Mouse (Mus musculus) B cell, adult 67 days (primary cell): ENCODE data around the gene Defb29. TPM values are rescaled to one million over a fixed set of nuclear protein-coding genes. Genes with fewer than 3 reads are reported as not detected.

Source experiments
- total RNA-seq, 2 experiments: library from RNA; stranded (reverse); gene quantifications; 4 replicates each; pipeline ENCODE4 v1.2.4; 2023

The Defb29 gene
- total RNA-seq, result not detected

DNA sequence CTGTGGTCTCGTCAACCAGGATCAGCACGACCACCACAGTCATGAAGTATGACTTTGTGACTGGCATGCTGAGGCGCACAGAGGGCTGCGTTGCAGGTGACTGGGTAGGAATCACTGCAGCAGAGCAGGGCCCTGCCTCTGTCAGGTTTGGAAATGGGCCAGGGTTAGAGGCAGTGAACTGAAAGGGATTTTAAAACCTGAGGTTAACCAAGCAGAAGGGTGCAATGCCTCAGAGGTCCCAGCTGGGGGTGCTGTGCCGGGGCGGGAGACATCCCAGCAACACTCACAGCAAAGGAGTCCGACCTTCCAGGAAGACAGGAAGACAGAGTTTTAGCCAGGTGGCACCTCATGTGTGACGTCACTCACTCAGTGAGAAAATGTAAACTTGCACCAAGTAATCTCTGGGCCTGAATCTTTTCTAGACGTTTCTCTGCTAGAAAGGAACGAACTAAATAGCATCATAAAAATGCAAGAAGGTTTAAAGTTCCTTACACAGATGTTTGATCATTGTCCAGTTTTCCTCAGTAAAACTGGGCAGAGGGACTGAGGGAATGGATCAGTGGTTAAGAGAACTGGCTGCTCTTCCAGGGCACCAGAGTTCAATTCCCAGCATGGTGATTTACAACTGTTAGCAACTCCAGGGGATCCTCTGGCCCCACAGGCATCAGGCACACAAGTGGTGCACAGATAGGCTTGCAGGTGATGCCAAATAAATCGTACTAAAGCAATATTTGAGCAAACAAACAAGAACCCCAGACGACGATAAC is at the start of gene Defb29:
Gene Defb29 (minus strand): TSS at position 155 of the 767 bp plus-strand sequence.

DNA sequence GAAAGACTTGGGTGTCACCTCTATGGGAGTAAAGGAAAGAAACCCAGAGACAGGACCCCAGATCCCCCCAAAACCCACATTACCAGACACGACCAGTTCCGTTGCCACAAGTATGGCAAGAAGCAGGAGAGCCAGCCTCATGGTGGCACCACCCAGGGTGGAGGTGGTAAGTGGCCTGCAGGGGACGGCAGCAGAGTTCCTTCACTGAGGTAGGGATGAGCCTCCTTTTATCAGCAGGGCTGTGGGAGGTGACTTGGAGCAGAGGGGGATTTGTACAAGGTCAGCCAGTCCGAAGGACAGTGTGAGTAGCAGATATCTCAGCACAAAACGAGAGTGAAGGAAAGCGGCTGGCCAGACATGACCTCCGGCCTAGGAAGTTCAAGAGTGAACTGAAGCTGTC is 40.2 kb upstream of the Defb29 start, which contains the start of gene Defb19:
Gene Defb19 (minus strand): TSS at position 206 of the 400 bp plus-strand sequence.

DNA sequence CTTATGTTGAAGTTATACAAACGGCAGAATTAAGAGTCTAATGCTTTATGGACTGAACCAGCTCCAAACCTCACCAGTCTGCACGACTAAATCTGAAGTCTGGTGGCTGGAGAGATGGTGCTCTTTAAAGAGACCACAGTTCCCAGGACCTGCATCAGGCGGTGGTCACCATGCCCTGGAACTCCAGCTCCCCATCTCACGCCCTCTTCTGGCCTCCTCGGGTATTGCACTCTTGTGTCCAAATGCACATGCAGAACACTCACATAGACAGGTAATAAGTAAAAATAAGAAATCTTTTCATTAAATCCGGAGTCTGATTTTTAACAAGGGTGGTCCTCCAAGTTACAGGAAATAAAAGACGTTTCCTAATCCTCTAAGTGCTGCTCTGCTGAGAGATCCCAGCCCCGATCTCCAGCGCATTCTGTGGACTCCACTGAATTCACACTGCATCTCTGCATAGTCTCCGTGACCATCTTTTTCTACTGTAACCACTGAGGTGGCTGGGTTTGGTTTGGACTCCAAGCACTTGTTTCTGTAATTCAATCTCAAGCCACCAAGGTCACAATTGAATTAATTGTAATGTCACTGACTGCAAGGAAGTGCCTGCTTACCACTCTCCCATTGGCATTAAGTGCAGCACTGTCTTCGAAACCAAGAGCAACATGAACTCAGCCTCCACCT is 32.4 kb upstream of the Defb29 start, which contains the start of gene Defb21:
Gene Defb21 (plus strand): TSS at position 631 of the 681 bp plus-strand sequence.

DNA sequence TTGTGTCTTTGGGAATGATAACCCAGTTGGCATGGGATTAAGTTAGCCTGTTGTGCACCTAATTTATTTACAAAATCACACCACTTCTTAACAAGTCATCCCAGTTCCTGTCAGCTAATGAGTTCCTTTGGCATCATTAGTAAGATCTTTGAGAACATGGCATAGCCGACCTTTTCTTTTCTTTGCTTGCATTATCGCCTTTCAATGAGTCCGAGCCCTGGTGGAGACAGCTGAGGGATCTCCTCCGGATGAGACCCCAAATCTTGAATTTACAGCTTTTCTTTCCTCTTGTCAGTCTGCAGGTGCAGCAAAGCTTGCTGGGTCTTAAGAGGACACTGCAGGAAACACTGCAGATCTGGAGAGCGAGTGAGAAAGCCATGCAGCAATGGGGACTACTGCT is 29.1 kb upstream of the Defb29 start, which contains the start of gene Gm17416:
Gene Gm17416 (plus strand): TSS at position 301 of the 400 bp plus-strand sequence.

DNA sequence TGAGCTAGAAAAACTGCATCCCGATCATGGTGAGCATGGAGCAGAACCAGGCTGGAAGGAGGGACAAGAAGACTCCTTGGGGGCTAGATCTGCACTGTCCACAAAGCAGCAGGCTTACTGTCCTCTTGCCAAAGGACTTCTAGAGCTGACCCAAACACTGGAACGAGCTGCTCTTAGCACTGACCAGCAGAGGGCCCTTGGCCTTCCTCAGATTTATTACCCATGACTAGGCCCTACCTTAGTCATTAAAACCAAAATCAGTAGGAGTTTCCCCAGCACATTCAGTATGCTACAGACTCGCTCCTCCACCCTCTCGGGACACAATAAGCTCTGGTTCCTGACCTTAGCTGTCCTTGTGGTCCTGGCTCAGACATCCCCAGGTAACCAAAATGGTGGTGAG is 21.9 kb downstream of the Defb29 start, which contains the start of gene Defb28:
Gene Defb28 (plus strand): TSS at position 275 of the 400 bp plus-strand sequence.

DNA sequence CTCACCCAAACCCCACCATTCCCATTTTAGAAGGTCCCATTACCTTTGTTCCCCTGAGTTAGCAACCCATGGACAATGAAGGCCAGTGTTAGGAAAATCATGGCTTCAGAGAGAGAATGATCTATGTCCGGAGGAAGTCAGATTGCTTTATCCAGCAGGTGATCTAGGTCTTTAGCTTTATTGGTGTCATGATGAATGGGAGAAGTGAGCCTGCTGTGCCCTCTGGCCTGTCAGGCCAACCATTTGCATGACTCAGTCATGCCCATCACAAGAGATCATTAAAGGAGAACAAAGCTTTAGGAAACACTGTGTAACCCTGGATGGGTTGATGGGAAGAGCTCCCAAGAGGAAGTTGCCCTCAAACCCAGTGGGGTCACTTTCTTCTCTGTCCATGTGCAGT is 28.3 kb downstream of the Defb29 start, which contains the start of gene Defb26:
Gene Defb26 (minus strand): TSS at position 101 of the 400 bp plus-strand sequence.

DNA sequence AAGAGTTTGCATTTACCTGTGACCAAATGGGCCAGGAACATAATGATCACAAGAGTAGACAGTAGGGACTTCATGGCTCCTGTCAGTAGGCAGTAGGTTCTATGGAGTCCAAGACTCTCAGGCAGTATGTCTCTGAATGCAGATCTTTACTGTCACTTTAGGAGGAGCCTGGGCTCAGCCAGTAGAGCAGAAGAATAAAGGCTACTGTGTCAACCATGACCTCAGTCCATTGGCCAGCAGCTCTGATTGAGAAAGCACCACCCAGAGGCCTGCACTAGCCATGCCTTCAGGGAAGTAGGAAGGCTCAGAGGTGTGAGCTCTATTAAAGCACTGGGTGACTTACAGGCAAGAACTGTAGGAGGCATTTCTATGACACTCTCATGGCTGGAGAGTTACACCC is 49.9 kb downstream of the Defb29 start, which contains the start of gene Defb22:
Gene Defb22 (minus strand): TSS at position 101 of the 400 bp plus-strand sequence.

Other genes starting within 250 kb of the Defb29 start
- 10 to 100 TPM; 76.2 to 90.2 TPM for gene Tbc1d20, start 246.3 kb downstream of the Defb29 start, total RNA-seq
- gene Rbck1, start 207.4 kb downstream of the Defb29 start, total RNA-seq, result 100 to 1,000 TPM; 205 to 216 TPM
- gene Trib3, start 196.1 kb downstream of the Defb29 start, total RNA-seq, result 1 to 10 TPM; 5.7 to 6.1 TPM
- gene Nrsn2, start 163.5 kb downstream of the Defb29 start, total RNA-seq, result not detected
- gene Sox12, start 142.0 kb downstream of the Defb29 start, total RNA-seq, result 1 to 10 TPM; 1.4 to 2.3 TPM
- 1 to 10 TPM; 3.1 to 4.7 TPM for gene Zcchc3, start 125.1 kb downstream of the Defb29 start, total RNA-seq
- not detected for gene 6820408C15Rik, start 124.5 kb downstream of the Defb29 start, total RNA-seq
- not detected for gene Defb23, start 75.5 kb downstream of the Defb29 start, total RNA-seq
- gene Defb20, start 63.0 kb downstream of the Defb29 start, total RNA-seq, result not detected
- not detected for gene Defb22, start 50.0 kb downstream of the Defb29 start, total RNA-seq
- gene Defb26, start 28.4 kb downstream of the Defb29 start, total RNA-seq, result not detected
- not detected for gene Defb28, start 21.8 kb downstream of the Defb29 start, total RNA-seq
- not detected for gene Gm17416, start 29.2 kb upstream of the Defb29 start, total RNA-seq
- not detected for gene Defb21, start 32.6 kb upstream of the Defb29 start, total RNA-seq
- not detected for gene Defb19, start 40.2 kb upstream of the Defb29 start, total RNA-seq
- gene Defb45, start 59.3 kb upstream of the Defb29 start, total RNA-seq, result not detected
- gene Defb36, start 64.2 kb upstream of the Defb29 start, total RNA-seq, result not detected
- not detected for gene Defb25, start 83.0 kb upstream of the Defb29 start, total RNA-seq
- gene Rem1, start 86.9 kb upstream of the Defb29 start, total RNA-seq, result not detected
- 100 to 1,000 TPM; 100 to 106 TPM for gene H13, start 129.4 kb upstream of the Defb29 start, total RNA-seq
- 10 to 100 TPM; 24.4 to 28.9 TPM for gene Mcts2, start 146.9 kb upstream of the Defb29 start, total RNA-seq
- gene Id1, start 196.2 kb upstream of the Defb29 start, total RNA-seq, result 1 to 10 TPM in 1 of 2 experiments, under 1 TPM in 1; 0.62 to 1.0 TPM
- not detected for gene Cox4i2, start 214.1 kb upstream of the Defb29 start, total RNA-seq